ENCODE assay signal across 8 mouse cellular contexts in genomic region chr1:169928454-169928971, GRCm38 (mm10). TPM values are rescaled to one million over a fixed set of nuclear protein-coding genes. Genes with fewer than 3 reads are reported as not detected.
DNase-seq lines count a peak whose midpoint lies in the region; ATAC-seq lines count a peak whose summit lies in the region.

TSS of gene Ccdc190 (plus strand) at chr1:169928648.

- H3K4me3 ChIP-seq in embryonic facial prominence, embryonic 15.5 days (replicated peaks), result no peak within 1 kb of the TSS

- intact Hi-C loops in heart, postnatal 10 days (cut with DNase I), result no loop called here

- no peaks in the 10 kb centered on the region for H3K9me3 ChIP-seq in embryonic facial prominence, embryonic 15.5 days (replicated peaks)

- H3K27ac ChIP-seq in embryonic facial prominence, embryonic 15.5 days (replicated peaks), result no peak within 1 kb of the TSS; the same call in 1 of the 2 replicates

- H3K4me1 ChIP-seq in embryonic facial prominence, embryonic 15.5 days, result no peaks in the 10 kb centered on the region

- H3K9ac ChIP-seq in embryonic facial prominence, embryonic 15.5 days, result no peak within 1 kb of the TSS

- ATAC-seq in embryonic facial prominence, embryonic 15.5 days (ENCODE audit: insufficient number of reproducible peaks, low FRiP score, low TSS enrichment, low read depth), result no peak

- WGBS in embryonic facial prominence, embryonic 15.5 days, result 17% methylated on average over 12 of the region's 12 CpGs

- H3K27me3 ChIP-seq in embryonic facial prominence, embryonic 15.5 days, result no peaks in the 10 kb centered on the region

- DNase-seq in cerebellum, adult 11 months, result peak; percentile 9
- no peak for DNase-seq in cerebellum, adult 8-10 months
- peak; percentile 54 to 56 for DNase-seq in heart, postnatal 10 days
- peak; percentile 40 to 48 for DNase-seq in kidney, postnatal 25 days
- peak; percentile 27 for DNase-seq in lung, postnatal 14 days
- DNase-seq in B cell, adult 2 months, result no peak
- DNase-seq in right cerebral cortex, postnatal 25 days, result no peak

- H3K4me2 ChIP-seq in embryonic facial prominence, embryonic 15.5 days (replicated peaks), result peak within 1 kb of the TSS; percentile 21

- no peaks in the 10 kb centered on the region for H3K36me3 ChIP-seq in embryonic facial prominence, embryonic 15.5 days

RNA-seq across cellular contexts. Expression of gene Ccdc190, which starts in this region (rescaled TPM):
- 0.60 and 0.71 TPM in 2 replicates for polyA plus RNA-seq in embryonic facial prominence, embryonic 15.5 days (2015; fragmentation: Nextera tagmentation; extraction: Ambion mirVana)
- under 1 TPM in 1 of 2 experiments, not detected in 1; 0.14 TPM for total RNA-seq in heart, postnatal 10 days (2021)

Comparison
In these comparisons a context has a peak if more than half of its experiments do, and no peak if none do; other contexts are left out.
1. DNase-seq: peak in cerebellum, adult 11 months (single experiment), kidney, postnatal 25 days (2 of 2) and lung, postnatal 14 days (single experiment); none in cerebellum, adult 8-10 months (single experiment), B cell, adult 2 months (0 of 2) and right cerebral cortex, postnatal 25 days (single experiment).
2. Peak in DNase-seq in heart, postnatal 10 days; RNA of the gene not detected or under 1 TPM.